Mouse (Mus musculus): Measurements from ENCODE around the gene Hectd1.

GRCm38 (mm10) chr12:51767454-51767853 lies 61.9 kb downstream of the Hectd1 start:
- TF ChIP-seq CTCF (conservative IDR thresholded peaks at IDR 0.05; ENCODE audit: low read length) = no peak
- TF ChIP-seq POU5F1 (IDR thresholded peaks at IDR 0.05; ENCODE audit: borderline replicate concordance, low read length) = no peak
- no peak for TF ChIP-seq NANOG (IDR thresholded peaks at IDR 0.05; ENCODE audit: borderline replicate concordance, low read length)

Measured in E14TG2a.4 (cell line).